Mouse (Mus musculus) megakaryocyte, embryonic 14.5 days (primary cell): ENCODE results near the gene Rbms1.

ENCODE experiments used
- FLI1 ChIP-seq: IDR thresholded peaks from 2 replicates; pipeline ENCODE4 v1.6.1; 2012; ENCODE audit warnings: low read length, inconsistent platforms, mixed read lengths
- GATA1 ChIP-seq: IDR thresholded peaks from 3 replicates; pipeline ENCODE4 v1.6.1; 2012; ENCODE audit warnings: mixed read lengths, low read length, inconsistent platforms, borderline replicate concordance

DNA sequence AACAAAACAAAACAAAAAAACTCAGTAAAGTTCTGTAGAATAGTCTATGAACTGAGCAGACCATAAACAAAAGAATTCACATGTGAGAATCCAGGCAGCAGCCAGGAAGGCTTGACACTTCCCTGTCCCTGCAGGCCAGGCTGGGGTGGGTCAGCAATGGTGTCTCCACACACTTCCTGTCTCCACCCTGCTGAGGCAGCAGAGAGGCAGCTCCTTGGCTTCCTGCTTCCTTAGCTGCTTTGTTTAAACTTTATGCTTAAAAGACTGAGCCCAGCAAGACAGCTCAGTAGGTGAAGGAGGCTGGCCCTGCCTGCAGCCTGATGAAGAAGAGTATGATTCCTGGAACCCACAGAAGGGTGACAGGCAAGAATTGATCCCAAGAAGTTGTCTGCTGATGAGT, 152.4 kb downstream of the Rbms1 start:
- no peak for TF ChIP-seq GATA1
- no peak for TF ChIP-seq FLI1
